Mouse (Mus musculus): ENCODE data around the gene Birc3.

GRCm38 (mm10) chr9:7860976-7861375 lies 12.0 kb downstream of the Birc3 start:
- TF ChIP-seq CTCF (IDR thresholded peaks at IDR 0.05; ENCODE audit: control insufficient read depth, insufficient read depth, insufficient replicate concordance, low read depth, low read length) (no peak), POLR2A (IDR thresholded peaks at IDR 0.05; ENCODE audit: control insufficient read depth, low read depth, low read length) (no peak)
